Mouse (Mus musculus) fibroblast of lung, adult 2 months (primary cell): ENCODE data around the gene Serf2.
A peak's percentile ranks its signal among the peaks of the same experiment; 100 is the strongest.

ENCODE experiments used
- DNase-seq: peaks from one replicate; pipeline ENCODE4 v3.0.0-alpha.2; 2011; ENCODE audit warnings: low read depth

Serf2 gene

DNA sequence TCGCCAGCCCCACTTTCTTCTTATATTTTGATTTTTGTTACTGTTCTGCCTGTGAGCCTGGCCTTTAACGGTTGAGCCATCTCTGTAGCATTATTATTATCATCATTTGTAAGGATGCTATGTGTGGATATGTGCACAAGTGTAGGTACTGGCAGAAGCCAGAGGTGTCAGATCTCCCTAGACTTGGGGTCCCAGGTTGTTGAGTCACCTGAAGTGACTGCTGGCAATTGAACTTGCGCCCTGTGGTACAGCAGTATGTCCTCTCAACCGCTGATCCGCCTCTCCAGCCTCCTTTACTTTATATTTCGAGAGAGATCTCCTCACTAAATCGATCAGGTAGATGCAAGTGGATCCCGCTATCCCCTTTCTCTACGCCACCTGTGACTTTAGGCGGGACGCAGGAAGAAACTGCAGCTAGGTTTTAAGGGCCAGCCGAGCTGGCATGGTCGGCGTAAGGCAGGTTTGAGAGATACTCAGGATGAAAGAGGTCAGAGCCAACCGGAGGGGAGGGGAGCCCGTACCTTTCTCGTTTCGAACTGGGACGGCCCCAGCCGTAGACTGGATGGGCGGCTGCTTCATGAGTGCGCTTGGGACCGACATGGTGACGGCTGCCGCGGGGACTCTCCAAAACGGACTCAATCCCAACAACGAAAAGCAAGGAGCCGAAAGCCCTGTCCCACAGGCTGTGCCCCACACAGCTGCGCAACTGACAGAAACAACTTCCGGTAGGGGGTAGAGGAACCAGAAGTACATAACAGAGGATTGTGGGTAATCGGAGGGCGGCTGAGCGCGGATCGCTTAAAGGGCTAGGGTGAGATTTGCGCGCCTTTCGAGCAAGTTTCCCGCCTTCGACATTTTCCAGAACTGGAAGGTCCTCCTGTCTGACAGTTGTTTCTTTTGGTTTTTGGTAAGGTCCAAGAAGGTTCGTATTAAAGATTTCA, 57.2 kb downstream of the Serf2 start, which contains the start of the genes Mfap1a and Wdr76:
Gene Mfap1a, minus strand, starts transcription at position 724 of the 941 bp plus-strand sequence.
Gene Wdr76, plus strand, starts transcription at position 782 of the 941 bp plus-strand sequence.
- peak; percentile 64 for DNase-seq

DNA sequence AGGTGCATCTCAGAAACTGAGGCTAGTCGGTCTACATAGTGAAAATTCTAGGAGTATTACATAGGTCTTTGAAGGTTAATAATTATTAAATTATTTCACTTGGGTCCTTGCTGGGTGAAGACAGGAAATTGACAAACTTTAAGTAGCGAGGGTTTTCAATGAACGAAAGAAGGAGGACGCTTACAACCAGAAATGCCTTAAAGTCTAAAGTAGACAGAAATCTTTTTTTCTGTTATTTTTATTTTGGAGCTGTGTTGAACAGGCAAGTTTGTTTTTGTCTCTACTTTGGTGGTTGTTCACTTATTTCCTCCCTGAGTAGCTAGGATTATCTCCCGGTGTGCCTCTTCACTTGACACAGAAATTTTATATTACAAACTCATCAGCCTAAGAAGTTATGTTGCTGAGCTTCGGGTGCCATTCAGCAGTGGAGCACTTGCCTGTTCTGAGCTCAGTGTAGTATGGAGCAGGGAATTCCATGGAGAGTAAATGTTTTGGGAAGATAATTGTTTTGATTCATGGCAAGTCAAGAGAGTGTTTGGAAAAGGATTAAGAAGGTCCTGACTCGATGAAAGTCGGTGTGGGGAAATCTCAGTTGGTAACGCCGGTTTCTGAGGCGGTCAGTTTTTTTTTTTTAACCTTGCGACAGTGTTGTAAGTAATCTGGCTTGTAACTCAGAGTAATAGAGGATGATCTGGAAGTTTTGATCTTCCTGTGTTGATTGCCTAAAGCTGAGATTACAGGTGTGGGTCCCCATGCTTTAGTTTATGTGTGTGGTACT, 58.4 kb downstream of the Serf2 start:
- DNase-seq = no peak
